Mouse (Mus musculus) lung, postnatal 0 days (tissue): ENCODE measurements around the gene Traf4. TPM values are rescaled to one million over a fixed set of nuclear protein-coding genes. Genes with fewer than 3 reads are reported as not detected.

Experiments
- ATAC-seq: fragments of 200-750 bp; cut with Nextera tagmentation; 2 replicates; pipeline ENCODE4 v1.8.0; 2017; ENCODE audit warnings: moderate library complexity
- DNase-seq: peaks from one replicate; pipeline ENCODE4 v3.0.0-alpha.2; 2016; ENCODE audit warnings: low spot score
- H3K27ac ChIP-seq: fragments of 300-500 bp; sonication (generic); 2 replicates; pipeline ENCODE4 v1.5.1; 2014; ENCODE audit warnings: antibody characterized with exemption, mild to moderate bottlenecking, low read length, mixed read lengths
- H3K27me3 ChIP-seq: fragments of 300-500 bp; sonication (generic); replicated peaks from 2 replicates; pipeline ENCODE4 v1.6.1; 2014; ENCODE audit warnings: low read length, mixed read lengths; ENCODE audit not compliant: insufficient read depth
- H3K36me3 ChIP-seq: fragments of 300-500 bp; sonication (generic); 2 replicates; pipeline ENCODE4 v1.6.1; 2014; ENCODE audit warnings: low read length, mixed read lengths; ENCODE audit not compliant: insufficient read depth
- H3K4me1 ChIP-seq: fragments of 300-500 bp; sonication (generic); 2 replicates; pipeline ENCODE4 v1.6.1; 2014; ENCODE audit warnings: antibody characterized with exemption, low read depth, low read length, mixed read lengths; ENCODE audit not compliant: insufficient read depth
- H3K4me2 ChIP-seq: fragments of 300-500 bp; sonication (generic); replicated peaks from 2 replicates; pipeline ENCODE4 v1.6.1; 2014; ENCODE audit warnings: low read depth, mild to moderate bottlenecking, low read length, moderate library complexity, mixed read lengths
- H3K4me3 ChIP-seq: fragments of 300-500 bp; sonication (generic); 2 replicates; pipeline ENCODE4 v1.5.1; 2014; ENCODE audit warnings: low read depth, low read length
- H3K9ac ChIP-seq: fragments of 300-500 bp; sonication (generic); replicated peaks from 2 replicates; pipeline ENCODE4 v1.6.1; 2014; ENCODE audit warnings: low read depth, mild to moderate bottlenecking
- H3K9me3 ChIP-seq: fragments of 300-500 bp; sonication (generic); 2 replicates; pipeline ENCODE4 v1.6.1; 2016; ENCODE audit warnings: low read length, mixed read lengths
- CTCF ChIP-seq: IDR thresholded peaks from 2 replicates; pipeline ENCODE4 v1.5.1; 2016; ENCODE audit warnings: antibody characterized with exemption, mild to moderate bottlenecking
- EP300 ChIP-seq: IDR thresholded peaks from 2 replicates; pipeline ENCODE4 v1.6.1; 2016; ENCODE audit warnings: antibody characterized with exemption, mild to moderate bottlenecking, control low read depth
- WGBS: fragments of 180-500 bp; shearing (Covaris S2); extraction: QIAGEN DNeasy Blood & Tissue Kit; methylation state at CpG from one replicate; pipeline ENCODE4 v1.1.7; 2014; 5-methylcytosine and 5-hydroxymethylcytosine counted together
- polyA plus RNA-seq: library from polyadenylated mRNA; unstranded; fragments of >200 nt; fragmentation: Nextera tagmentation; extraction: Ambion mirVana; gene quantifications from 2 replicates; pipeline ENCODE4 v1.2.1, GENCODE M21; 2015

Gene Traf4
- polyA plus RNA-seq, 1 experiment from 2014 or later: 33.0 TPM

DNA sequence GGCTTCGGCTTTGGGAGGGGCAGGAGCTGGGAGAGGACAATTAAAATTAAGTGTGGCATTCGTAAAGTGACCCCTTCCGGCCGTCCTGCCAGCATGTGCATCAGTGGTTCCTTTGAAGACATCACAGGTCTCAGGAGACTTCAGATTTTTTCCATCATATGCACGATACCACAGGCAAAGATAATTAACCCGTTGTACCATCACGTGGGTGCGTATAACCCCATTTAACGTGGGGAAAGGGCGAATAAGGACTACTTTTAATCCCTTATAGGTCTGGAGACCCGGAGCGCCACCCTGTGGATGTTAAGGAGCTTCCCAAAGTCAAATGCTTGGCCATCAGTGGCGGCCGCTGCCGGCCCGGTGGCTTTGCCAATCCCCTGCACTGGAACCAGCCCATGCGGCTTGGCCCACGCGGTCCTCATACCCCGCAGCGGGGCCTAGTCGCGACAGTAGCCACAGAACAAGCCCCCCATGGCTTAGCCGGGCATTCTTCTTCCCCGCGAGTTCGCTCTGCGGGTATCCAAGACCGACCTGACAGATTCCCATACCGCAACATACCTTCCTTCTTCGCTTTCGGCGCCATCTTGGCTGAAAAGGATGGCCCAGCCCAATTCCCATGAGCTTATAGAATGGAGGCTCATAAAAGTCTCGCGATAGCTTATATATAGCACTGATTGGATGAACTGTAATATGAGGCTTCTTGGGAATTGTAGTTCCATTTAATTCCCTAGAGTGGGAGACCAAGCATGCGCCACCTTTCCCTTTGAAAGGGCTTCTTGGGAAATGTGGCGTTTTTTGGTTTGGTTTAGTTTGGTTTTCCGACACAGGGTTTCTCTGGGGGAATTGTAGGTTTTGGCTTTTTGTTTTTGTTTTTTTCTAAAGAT is 17.8 kb upstream of the Traf4 start, which contains the start of gene Rpl23a:
Rpl23a (minus strand) TSS at position 624 of the 884 bp plus-strand sequence.
- ATAC-seq: peak; percentile 88
- peak within 1 kb of the TSS; percentile 67 for H3K4me2 ChIP-seq
- H3K4me3 ChIP-seq: peak within 1 kb of the TSS; percentile 72
- no peaks in the 10 kb centered on the region for H3K27me3 ChIP-seq
- peaks cover 13% of the 10 kb centered on the region; the same call in 1 of the 2 replicates for H3K4me1 ChIP-seq
- H3K36me3 ChIP-seq: peaks cover 11% of the 10 kb centered on the region; the same call in 1 of the 2 replicates
- H3K9ac ChIP-seq: peak within 1 kb of the TSS; percentile 58
- peak; percentile 99 for DNase-seq
- peak within 1 kb of the TSS; percentile 84 for H3K27ac ChIP-seq
- under 1% methylated on average over 38 of the region's 38 CpGs for WGBS
- TF ChIP-seq CTCF (peak; percentile 61), EP300 (peak; percentile 67)
- no peaks in the 10 kb centered on the region for H3K9me3 ChIP-seq

DNA sequence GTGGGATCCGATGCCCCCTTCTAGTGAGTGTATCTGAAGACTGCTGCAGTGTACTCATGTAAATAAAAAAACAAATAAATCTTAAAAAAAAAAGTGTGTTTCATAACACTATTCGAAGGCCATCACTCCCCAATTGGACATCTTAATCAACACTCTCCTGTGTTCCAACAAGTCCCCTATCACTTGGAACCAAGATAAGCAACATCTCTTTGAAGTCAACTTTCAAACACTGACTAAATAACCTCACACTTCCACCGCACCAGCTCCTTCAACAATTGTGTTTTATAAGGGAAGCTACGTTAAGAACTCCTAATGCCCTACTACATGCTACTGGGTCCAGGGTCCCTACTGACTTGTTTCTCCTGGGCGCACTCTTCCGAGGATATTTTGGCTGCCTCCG is 17.1 kb upstream of the Traf4 start:
- peaks cover 13% of the 10 kb centered on the region; the same call in 1 of the 2 replicates for H3K4me1 ChIP-seq
- peak overlapping the region; percentile 72 for H3K4me3 ChIP-seq
- WGBS: under 1% methylated on average over 7 of the region's 7 CpGs
- no peak for ATAC-seq
- no peak for TF ChIP-seq EP300
- TF ChIP-seq CTCF: no peak
- no peak overlapping the region for H3K27ac ChIP-seq
- H3K9ac ChIP-seq: peak overlapping the region; percentile 58
- H3K36me3 ChIP-seq: peaks cover 11% of the 10 kb centered on the region; the same call in 1 of the 2 replicates
- no peaks in the 10 kb centered on the region for H3K9me3 ChIP-seq
- no peak for DNase-seq
- H3K4me2 ChIP-seq: peak overlapping the region; percentile 67
- no peaks in the 10 kb centered on the region for H3K27me3 ChIP-seq

DNA sequence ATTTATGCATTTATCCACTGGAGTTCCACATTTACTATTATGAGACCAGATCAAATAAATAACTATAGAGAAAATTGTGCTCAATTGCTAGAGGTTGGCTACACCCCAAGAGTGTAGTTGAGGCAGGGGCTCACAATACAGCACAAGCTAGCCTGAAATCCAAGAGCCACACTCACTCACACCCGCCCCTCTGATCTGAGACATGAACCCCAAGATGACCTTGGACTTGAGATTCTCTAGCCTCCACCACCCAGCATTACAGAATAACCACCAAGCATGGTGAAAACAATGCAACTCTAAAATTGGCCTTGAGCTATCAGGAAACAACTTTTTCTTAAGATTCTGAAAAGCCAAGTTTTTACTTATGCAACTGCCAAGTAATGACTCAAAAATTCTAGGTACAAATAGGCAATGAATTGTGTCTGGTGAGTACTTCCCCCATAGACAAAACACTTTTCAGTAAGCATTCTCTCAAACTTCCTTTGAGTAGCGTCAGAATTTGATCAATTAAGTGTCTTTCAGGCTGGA is 16.5 kb upstream of the Traf4 start:
- H3K27ac ChIP-seq: no peak overlapping the region
- no peaks in the 10 kb centered on the region for H3K9me3 ChIP-seq
- H3K9ac ChIP-seq: no peak overlapping the region
- 35% methylated on average over 2 of the region's 2 CpGs for WGBS
- no peak overlapping the region for H3K4me3 ChIP-seq
- no peaks in the 10 kb centered on the region for H3K27me3 ChIP-seq
- DNase-seq (no peak), ATAC-seq (no peak)
- H3K4me1 ChIP-seq: peaks cover 13% of the 10 kb centered on the region; the same call in 1 of the 2 replicates
- H3K4me2 ChIP-seq: peak overlapping the region; percentile 67; the same call in 1 of the 2 replicates
- TF ChIP-seq EP300 (no peak), CTCF (no peak)
- H3K36me3 ChIP-seq: peaks cover 11% of the 10 kb centered on the region; the same call in 1 of the 2 replicates

DNA sequence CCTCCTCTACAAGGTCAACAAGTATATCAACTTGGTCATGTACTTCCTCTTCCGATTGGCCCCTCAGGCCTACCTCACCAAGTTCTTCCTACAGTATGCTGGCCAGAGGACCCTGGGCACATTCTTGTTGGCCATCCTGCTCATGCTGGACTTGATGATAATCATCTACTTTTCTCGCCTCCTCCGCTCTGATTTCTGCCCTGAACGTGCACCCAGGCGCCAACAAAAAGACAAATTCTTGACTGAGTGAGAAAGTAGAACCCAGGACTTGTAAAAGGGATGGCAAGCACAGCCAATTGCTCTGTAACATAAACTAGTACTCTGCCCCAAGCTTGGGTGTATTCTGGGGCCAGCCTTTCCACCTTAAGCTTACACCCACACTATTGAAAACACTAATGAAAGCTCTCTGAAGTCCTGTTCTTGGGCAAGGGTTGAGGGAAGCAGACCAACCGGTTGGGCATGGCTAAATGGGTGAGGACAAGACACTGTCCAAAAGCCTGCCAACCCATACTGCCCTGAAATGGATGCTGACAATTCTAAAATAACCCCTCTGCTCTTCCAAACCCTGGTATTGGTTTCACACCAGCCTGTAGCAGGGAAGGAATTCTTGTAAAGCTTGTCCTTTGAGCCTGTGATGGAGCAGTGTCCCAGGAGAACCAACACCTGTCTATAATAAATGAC is 14.8 kb upstream of the Traf4 start:
- no peaks in the 10 kb centered on the region for H3K9me3 ChIP-seq
- TF ChIP-seq CTCF: no peak
- TF ChIP-seq EP300: no peak
- H3K27me3 ChIP-seq: no peaks in the 10 kb centered on the region
- ATAC-seq (no peak), DNase-seq (no peak)
- H3K9ac ChIP-seq: no peak overlapping the region
- H3K27ac ChIP-seq: no peak overlapping the region
- H3K4me3 ChIP-seq: no peak overlapping the region
- H3K4me2 ChIP-seq: no peak overlapping the region
- H3K4me1 ChIP-seq: peaks cover 13% of the 10 kb centered on the region; the same call in 1 of the 2 replicates
- WGBS: 58% methylated on average over 6 of the region's 6 CpGs
- H3K36me3 ChIP-seq: peaks cover 11% of the 10 kb centered on the region; the same call in 1 of the 2 replicates

DNA sequence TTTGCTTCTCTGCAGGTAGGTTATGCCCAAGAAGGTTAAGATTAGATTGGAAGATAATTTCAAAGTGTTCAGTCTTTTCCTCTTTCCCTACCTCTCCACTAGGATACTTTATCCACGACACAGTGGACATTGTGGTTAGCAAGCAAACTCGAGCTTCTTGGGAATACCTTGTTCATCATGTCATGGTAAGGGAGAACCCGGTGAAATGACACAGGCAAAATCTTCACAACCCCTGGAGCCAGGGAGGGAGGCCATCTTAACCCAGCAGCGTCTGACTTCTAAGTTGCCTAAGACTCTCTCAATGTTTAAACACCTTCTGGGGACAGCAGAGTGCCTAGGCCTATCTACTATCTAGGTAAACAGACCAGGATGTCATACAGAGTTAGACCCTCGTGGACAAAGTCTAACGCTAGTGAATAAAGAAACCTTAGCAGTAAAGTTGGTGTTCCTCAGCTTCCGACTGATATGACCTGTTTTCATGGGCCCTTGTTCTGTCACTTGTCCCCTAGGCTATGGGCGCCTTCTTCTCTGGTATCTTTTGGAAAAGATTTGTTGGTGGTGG is 14.1 kb upstream of the Traf4 start:
- no peak for TF ChIP-seq CTCF
- no peak for TF ChIP-seq EP300
- Histone ChIP-seq H3K9ac (no peak overlapping the region), H3K9me3 (no peaks in the 10 kb centered on the region), H3K36me3 (peaks cover 11% of the 10 kb centered on the region; the same call in 1 of the 2 replicates), H3K4me2 (peak overlapping the region; percentile 89), H3K4me1 (peaks cover 13% of the 10 kb centered on the region; the same call in 1 of the 2 replicates), H3K27me3 (no peaks in the 10 kb centered on the region), H3K27ac (peak overlapping the region; percentile 94; the same call in 1 of the 2 replicates), H3K4me3 (peak overlapping the region; percentile 52)
- 24% methylated on average over 8 of the region's 8 CpGs for WGBS
- no peak for DNase-seq
- no peak for ATAC-seq
